Mouse (Mus musculus) testis, adult 2 months (tissue): ENCODE data around the gene Otulin. TPM values are rescaled to one million over a fixed set of nuclear protein-coding genes. Genes with fewer than 3 reads are reported as not detected.

Experiments used
- H3K27ac ChIP-seq: fragments of 200-500 bp; 2 replicates; pipeline ENCODE4 v1.5.1; 2012; ENCODE audit warnings: low read depth, low read length; ENCODE audit not compliant: control insufficient read depth, insufficient read depth
- H3K27me3 ChIP-seq: fragments of 200-500 bp; 2 replicates; pipeline ENCODE4 v1.6.1; 2012; ENCODE audit warnings: mild to moderate bottlenecking, low read length, moderate library complexity; ENCODE audit not compliant: control insufficient read depth, insufficient read depth
- H3K36me3 ChIP-seq: fragments of 200-500 bp; 2 replicates; pipeline ENCODE4 v1.6.1; 2012; ENCODE audit warnings: mild to moderate bottlenecking, low read length; ENCODE audit not compliant: control insufficient read depth, insufficient read depth
- H3K4me1 ChIP-seq: fragments of 200-500 bp; 2 replicates; pipeline ENCODE4 v1.6.1; 2012; ENCODE audit warnings: low read length; ENCODE audit not compliant: control insufficient read depth, insufficient read depth
- H3K4me3 ChIP-seq: fragments of 200-500 bp; 2 replicates; pipeline ENCODE4 v1.5.1; 2012; ENCODE audit warnings: low read depth, mild to moderate bottlenecking, low read length, moderate library complexity, mixed read lengths; ENCODE audit not compliant: control insufficient read depth
- CTCF ChIP-seq: fragments of 200-500 bp; IDR thresholded peaks from 2 replicates; pipeline ENCODE4 v1.5.1; 2012; ENCODE audit warnings: low read depth, mild to moderate bottlenecking, inconsistent platforms, low read length, moderate library complexity; ENCODE audit not compliant: control insufficient read depth, insufficient read depth, insufficient replicate concordance
- POLR2A ChIP-seq: fragments of 200-500 bp; IDR thresholded peaks from 2 replicates; pipeline ENCODE4 v1.6.1; 2012; ENCODE audit warnings: low read depth, mild to moderate bottlenecking, inconsistent platforms, low read length, moderate library complexity; ENCODE audit not compliant: control insufficient read depth
- polyA plus RNA-seq: library from polyadenylated mRNA; depleted of rRNA; stranded (reverse); fragments of >200 nt; gene quantifications from 2 replicates; pipeline ENCODE4 v1.2.3, GENCODE M21; 2012

Otulin gene
- polyA plus RNA-seq, 1 experiment: 11.2 TPM

- TF ChIP-seq CTCF (no peak), POLR2A (no peak)
- H3K27ac ChIP-seq: no peak overlapping the region
- no peak overlapping the region for H3K4me3 ChIP-seq
- no peaks in the 10 kb centered on the region for H3K36me3 ChIP-seq
- H3K27me3 ChIP-seq: no peaks in the 10 kb centered on the region
- no peaks in the 10 kb centered on the region for H3K4me1 ChIP-seq
Observed at GRCm38 (mm10) chr15:27571179-27571578, 59.3 kb downstream of the Otulin start.

DNA sequence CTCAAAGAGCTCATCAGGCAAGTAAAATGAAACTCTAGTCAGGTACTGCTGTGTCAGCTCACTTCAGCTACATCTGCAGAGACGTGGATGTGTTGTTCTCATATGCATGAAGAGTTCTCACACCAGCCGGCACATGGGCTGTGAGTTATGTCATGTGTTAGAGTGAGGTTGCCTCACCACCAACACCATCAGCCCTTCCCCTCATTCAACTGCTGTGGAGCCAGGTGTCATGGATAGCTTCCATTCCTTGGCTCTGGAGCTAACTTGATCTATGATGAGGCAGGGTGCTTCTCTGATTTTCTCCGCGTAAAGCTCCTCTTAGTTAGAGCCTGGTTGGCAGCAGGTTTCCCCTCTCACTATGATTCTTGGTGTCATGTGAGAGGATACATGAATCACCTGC, 60.1 kb downstream of the Otulin start:
- H3K36me3 ChIP-seq: no peaks in the 10 kb centered on the region
- no peaks in the 10 kb centered on the region for H3K4me1 ChIP-seq
- H3K27ac ChIP-seq: no peak overlapping the region
- no peaks in the 10 kb centered on the region for H3K27me3 ChIP-seq
- TF ChIP-seq POLR2A (no peak), CTCF (no peak)
- H3K4me3 ChIP-seq: no peak overlapping the region

GRCm38 (mm10) chr15:27569924-27570323, 60.6 kb downstream of the Otulin start:
- H3K36me3 ChIP-seq: no peaks in the 10 kb centered on the region
- H3K4me1 ChIP-seq: no peaks in the 10 kb centered on the region

GRCm38 (mm10) chr15:27568371-27568770, 62.1 kb downstream of the Otulin start:
- TF ChIP-seq CTCF (no peak), POLR2A (no peak)
- no peaks in the 10 kb centered on the region for H3K4me1 ChIP-seq

More at GRCm38 (mm10) chr15:27569924-27570323, 60.6 kb downstream of the Otulin start:
- TF ChIP-seq CTCF (no peak), POLR2A (no peak)
- H3K27ac ChIP-seq: no peak overlapping the region
- no peaks in the 10 kb centered on the region for H3K27me3 ChIP-seq
- no peak overlapping the region for H3K4me3 ChIP-seq

GRCm38 (mm10) chr15:27567356-27567755, 63.1 kb downstream of the Otulin start:
- Histone ChIP-seq H3K36me3 (no peaks in the 10 kb centered on the region), H3K4me3 (no peak overlapping the region)
- TF ChIP-seq CTCF (no peak), POLR2A (no peak)

More at GRCm38 (mm10) chr15:27568371-27568770, 62.1 kb downstream of the Otulin start:
- no peaks in the 10 kb centered on the region for H3K27me3 ChIP-seq
- no peak overlapping the region for H3K4me3 ChIP-seq
- H3K27ac ChIP-seq: no peak overlapping the region
- no peaks in the 10 kb centered on the region for H3K36me3 ChIP-seq

DNA sequence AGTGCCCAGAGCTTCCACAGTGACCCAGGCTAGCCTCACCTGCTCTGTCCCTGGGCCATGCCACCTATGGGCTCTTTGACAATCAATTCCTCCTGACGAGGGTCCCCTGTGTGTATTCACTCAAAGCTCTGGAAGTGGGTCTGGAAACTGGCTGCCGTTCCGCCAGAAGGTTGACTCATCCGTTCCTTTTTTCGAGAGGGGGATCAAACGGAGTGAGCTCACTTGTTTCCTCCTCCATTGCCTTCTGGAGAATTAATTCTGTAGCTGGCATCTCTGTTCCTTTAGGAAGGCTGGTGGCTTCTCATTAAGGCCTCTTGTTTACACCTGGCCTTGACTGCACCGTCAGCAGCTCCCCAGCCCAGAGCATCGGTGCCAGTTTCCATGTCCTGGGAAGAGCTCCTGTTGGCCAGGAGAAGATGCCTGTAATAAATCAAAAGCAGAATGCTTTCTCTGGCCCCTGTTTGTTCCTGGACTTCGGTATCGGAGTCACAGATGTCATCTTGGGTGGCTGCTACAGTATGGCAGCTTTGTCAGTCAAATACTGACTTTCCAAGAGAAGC, 64.8 kb downstream of the Otulin start:
- no peaks in the 10 kb centered on the region for H3K36me3 ChIP-seq
- no peaks in the 10 kb centered on the region for H3K27me3 ChIP-seq
- H3K4me3 ChIP-seq: no peak overlapping the region
- TF ChIP-seq CTCF: no peak
- no peaks in the 10 kb centered on the region for H3K4me1 ChIP-seq
- H3K27ac ChIP-seq: no peak overlapping the region

More at GRCm38 (mm10) chr15:27567356-27567755, 63.1 kb downstream of the Otulin start:
- Histone ChIP-seq H3K27me3 (no peaks in the 10 kb centered on the region), H3K4me1 (no peaks in the 10 kb centered on the region), H3K27ac (no peak overlapping the region)

GRCm38 (mm10) chr15:27564106-27565100, 66.1 kb downstream of the Otulin start:
- H3K27me3 ChIP-seq: no peaks in the 10 kb centered on the region

DNA sequence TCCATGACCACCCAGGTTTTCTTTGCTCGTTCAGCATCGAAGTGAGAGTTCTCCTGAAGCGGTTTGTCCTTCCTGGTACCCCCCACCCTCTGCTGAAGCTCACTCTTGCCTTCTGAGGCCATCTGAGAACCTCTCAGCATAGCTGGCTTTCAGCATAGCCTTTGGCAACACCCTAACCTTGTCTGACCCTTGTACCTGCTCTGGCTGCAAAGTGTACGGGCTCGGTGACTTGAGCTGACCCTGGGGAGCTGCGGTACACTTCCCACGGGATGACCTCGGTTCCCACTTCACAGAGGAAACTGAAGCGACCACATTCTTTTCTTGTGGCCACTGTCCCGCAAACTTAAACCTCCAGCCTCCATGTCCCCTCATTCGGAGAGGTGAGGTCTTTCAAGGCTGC, 70.2 kb downstream of the Otulin start:
- TF ChIP-seq POLR2A: no peak
- no peak for TF ChIP-seq CTCF
- Histone ChIP-seq H3K27ac (no peak overlapping the region), H3K4me1 (no peaks in the 10 kb centered on the region), H3K27me3 (no peaks in the 10 kb centered on the region), H3K4me3 (no peak overlapping the region), H3K36me3 (no peaks in the 10 kb centered on the region)

More at GRCm38 (mm10) chr15:27564106-27565100, 66.1 kb downstream of the Otulin start:
- no peaks in the 10 kb centered on the region for H3K4me1 ChIP-seq
- H3K27ac ChIP-seq: no peak overlapping the region
- TF ChIP-seq POLR2A: no peak
- TF ChIP-seq CTCF: no peak
- no peaks in the 10 kb centered on the region for H3K36me3 ChIP-seq
- no peak overlapping the region for H3K4me3 ChIP-seq
